Mouse (Mus musculus) heart, adult 2 months (tissue): ENCODE measurements around the gene Hnrnpa2b1. TPM values are rescaled to one million over a fixed set of nuclear protein-coding genes. Genes with fewer than 3 reads are reported as not detected.

ENCODE experiments used
- DNase-seq, 2 experiments: peaks; one replicate each; pipeline ENCODE4 v3.0.0; 2021
- H3K27ac ChIP-seq: fragments of 200-600 bp; 2 replicates; pipeline ENCODE4 v1.8.1; 2022
- H3K27me3 ChIP-seq: fragments of 200-500 bp; 2 replicates; pipeline ENCODE4 v1.6.1; 2012; ENCODE audit warnings: mild to moderate bottlenecking, low read length, inconsistent platforms, mixed read lengths; ENCODE audit not compliant: control insufficient read depth, insufficient read depth
- H3K36me3 ChIP-seq: fragments of 200-500 bp; 2 replicates; pipeline ENCODE4 v1.6.1; 2012; ENCODE audit warnings: low read length, inconsistent platforms; ENCODE audit not compliant: control insufficient read depth, insufficient read depth
- H3K4me1 ChIP-seq: fragments of 200-500 bp; 2 replicates; pipeline ENCODE4 v1.6.1; 2011; ENCODE audit warnings: low read length; ENCODE audit not compliant: control insufficient read depth, insufficient read depth
- H3K4me3 ChIP-seq: fragments of 200-600 bp; 2 replicates; pipeline ENCODE4 v1.8.1; 2022
- H3K79me2 ChIP-seq: fragments of 200-500 bp; replicated peaks from 2 replicates; pipeline ENCODE4 v1.6.1; 2012; ENCODE audit warnings: mild to moderate bottlenecking, inconsistent platforms, low read length, moderate library complexity, mixed read lengths; ENCODE audit not compliant: control insufficient read depth, insufficient read depth
- H3K9ac ChIP-seq: fragments of 200-500 bp; 2 replicates; pipeline ENCODE4 v1.6.1; 2012; ENCODE audit warnings: low read depth, mild to moderate bottlenecking, control low read depth, inconsistent platforms, low read length, mixed read lengths
- CTCF ChIP-seq: fragments of 200-600 bp; IDR thresholded peaks from 2 replicates; pipeline ENCODE4 v1.8.1; 2022; ENCODE audit warnings: antibody characterized with exemption, mild to moderate bottlenecking, moderate library complexity
- EP300 ChIP-seq: fragments of 200-500 bp; IDR thresholded peaks from 2 replicates; pipeline ENCODE4 v1.6.1; 2011; ENCODE audit warnings: low read depth, low read length, control low read depth; ENCODE audit not compliant: insufficient read depth
- POLR2A ChIP-seq: fragments of 200-500 bp; IDR thresholded peaks from 2 replicates; pipeline ENCODE4 v1.6.1; 2011; ENCODE audit warnings: mild to moderate bottlenecking, low read depth, low read length, control low read depth; ENCODE audit not compliant: insufficient read depth
- WGBS: fragments of 180-500 bp; shearing (Covaris S2); methylation state at CpG from one replicate; pipeline ENCODE4 v1.1.7; 2018; 5-methylcytosine and 5-hydroxymethylcytosine counted together
- intact Hi-C: fragments of 180-260 bp; cut with DNase I; formaldehyde crosslinking; loops from one replicate; pipeline ENCODE4 v1.15.1; 2025
- polyA plus RNA-seq: library from polyadenylated mRNA; depleted of rRNA; stranded (reverse); fragments of >200 nt; gene quantifications from 2 replicates; pipeline ENCODE4 v1.2.3, GENCODE M21; 2012
- total RNA-seq, 2 experiments: library from RNA; stranded (reverse); gene quantifications; 2 replicates each; pipeline ENCODE4 v1.2.3; 2021

Hnrnpa2b1 gene
- total and polyA plus RNA-seq, 3 experiments, result 91.2 to 411 (median 384) TPM

GRCm38 (mm10) chr6:51508750-51509648, 39.3 kb upstream of the Hnrnpa2b1 start:
- Histone ChIP-seq H3K27ac (peak overlapping the region; percentile 43; the same call in 1 of the 2 replicates), H3K4me3 (peak overlapping the region; percentile 46), H3K27me3 (no peaks in the 10 kb centered on the region), H3K79me2 (no peaks in the 10 kb centered on the region), H3K36me3 (no peaks in the 10 kb centered on the region), H3K9ac (no peak overlapping the region; the same call in 1 of the 2 replicates), H3K4me1 (no peaks in the 10 kb centered on the region)
- 19% methylated on average over 18 of the region's 18 CpGs for WGBS
- peak; percentile 78 for TF ChIP-seq CTCF
- TF ChIP-seq POLR2A, result no peak
- DNase-seq, result peak; percentile 78 to 79
- intact Hi-C loops, result loop anchor here (1.0 to 5.0 kb wide), 3 partner anchors 37 to 124 kb away; partner anchors contain the start of gene Cbx3

GRCm38 (mm10) chr6:51507556-51507955, 37.9 kb upstream of the Hnrnpa2b1 start:
- H3K4me3 ChIP-seq, result no peak overlapping the region
- TF ChIP-seq POLR2A (no peak), CTCF (no peak), EP300 (no peak)
- DNase-seq, result no peak
- intact Hi-C loops, result loop anchor here (5.0 kb wide), 1 partner anchor 35 kb away; the partner anchor contains the start of gene Cbx3
- no peak overlapping the region for H3K9ac ChIP-seq
- no peak overlapping the region for H3K27ac ChIP-seq
- H3K4me1 ChIP-seq, result no peaks in the 10 kb centered on the region
- H3K79me2 ChIP-seq, result no peaks in the 10 kb centered on the region
- 77% methylated on average over 2 of the region's 2 CpGs for WGBS
- no peaks in the 10 kb centered on the region for H3K27me3 ChIP-seq
- no peaks in the 10 kb centered on the region for H3K36me3 ChIP-seq

- Histone ChIP-seq H3K9ac (no peak overlapping the region), H3K4me3 (no peak overlapping the region), H3K79me2 (no peaks in the 10 kb centered on the region), H3K36me3 (no peaks in the 10 kb centered on the region), H3K4me1 (no peaks in the 10 kb centered on the region), H3K27me3 (no peaks in the 10 kb centered on the region), H3K27ac (no peak overlapping the region)
- 89% methylated on average over 1 of the region's 1 CpGs for WGBS
- TF ChIP-seq EP300 (no peak), POLR2A (no peak), CTCF (no peak)
- intact Hi-C loops, result loop anchor here (5.0 kb wide), 1 partner anchor 33 kb away; the partner anchor contains the start of gene Cbx3
- DNase-seq, result no peak
Measured at GRCm38 (mm10) chr6:51505671-51506070, 36.0 kb upstream of the Hnrnpa2b1 start.

GRCm38 (mm10) chr6:51497321-51498111, 27.8 kb upstream of the Hnrnpa2b1 start:
- Histone ChIP-seq H3K4me3 (no peak overlapping the region), H3K79me2 (no peaks in the 10 kb centered on the region), H3K27me3 (no peaks in the 10 kb centered on the region), H3K27ac (no peak overlapping the region), H3K9ac (no peak overlapping the region), H3K4me1 (no peaks in the 10 kb centered on the region), H3K36me3 (no peaks in the 10 kb centered on the region)
- TF ChIP-seq CTCF (no peak), EP300 (no peak), POLR2A (no peak)
- DNase-seq, result no peak
- intact Hi-C loops, result no loop called here
- WGBS, result 56% methylated on average over 8 of the region's 8 CpGs

GRCm38 (mm10) chr6:51489787-51490186, 20.1 kb upstream of the Hnrnpa2b1 start:
- 38% methylated on average over 2 of the region's 2 CpGs for WGBS
- no peak overlapping the region for H3K27ac ChIP-seq

More at GRCm38 (mm10) chr6:51489787-51490186, 20.1 kb upstream of the Hnrnpa2b1 start:
- no peaks in the 10 kb centered on the region for H3K27me3 ChIP-seq
- no peak overlapping the region for H3K4me3 ChIP-seq
- no peak overlapping the region for H3K9ac ChIP-seq
- no peaks in the 10 kb centered on the region for H3K79me2 ChIP-seq
- intact Hi-C loops, result no loop called here
- no peaks in the 10 kb centered on the region for H3K4me1 ChIP-seq
- no peaks in the 10 kb centered on the region for H3K36me3 ChIP-seq
- TF ChIP-seq POLR2A (no peak), EP300 (no peak), CTCF (no peak)
- DNase-seq, result peak; percentile 46 to 77
